Mouse (Mus musculus) cerebellum, adult 2 months (tissue): Measurements from ENCODE around the gene Olfr1368. TPM values are rescaled to one million over a fixed set of nuclear protein-coding genes. Genes with fewer than 3 reads are reported as not detected.

Source experiments
- DNase-seq, 2 experiments: peaks; one replicate each; pipeline ENCODE4 v3.0.0; 2021
- H3K27ac ChIP-seq: fragments of 200-500 bp; 2 replicates; pipeline ENCODE4 v1.5.1; 2012; ENCODE audit warnings: low read length, control low read depth, inconsistent platforms; ENCODE audit not compliant: insufficient read depth
- H3K27me3 ChIP-seq: fragments of 200-500 bp; 2 replicates; pipeline ENCODE4 v1.6.1; 2012; ENCODE audit warnings: inconsistent platforms, mild to moderate bottlenecking, low read length, moderate library complexity; ENCODE audit not compliant: control insufficient read depth, insufficient read depth
- H3K4me1 ChIP-seq: fragments of 200-500 bp; 2 replicates; pipeline ENCODE4 v1.6.1; 2011; ENCODE audit warnings: low read length; ENCODE audit not compliant: control insufficient read depth, insufficient read depth
- H3K4me3 ChIP-seq: fragments of 200-500 bp; replicated peaks from 2 replicates; pipeline ENCODE3; 2011; ENCODE audit warnings: mild to moderate bottlenecking, low read depth, low read length, control low read depth; ENCODE audit not compliant: insufficient read depth
- CTCF ChIP-seq: fragments of 200-500 bp; IDR thresholded peaks from 2 replicates; pipeline ENCODE4 v1.5.1; 2011; ENCODE audit warnings: low read depth, mild to moderate bottlenecking, control low read depth, low read length, moderate library complexity, borderline replicate concordance; ENCODE audit not compliant: insufficient read depth
- POLR2A ChIP-seq: fragments of 200-500 bp; IDR thresholded peaks from 2 replicates; pipeline ENCODE4 v1.6.1; 2011; ENCODE audit warnings: low read length, control low read depth, borderline replicate concordance; ENCODE audit not compliant: insufficient read depth
- WGBS: fragments of 180-500 bp; shearing (Covaris S2); methylation state at CpG from one replicate; pipeline ENCODE4 v1.1.7; 2018; 5-methylcytosine and 5-hydroxymethylcytosine counted together
- polyA plus RNA-seq: library from polyadenylated mRNA; depleted of rRNA; stranded (reverse); fragments of >200 nt; gene quantifications from 2 replicates; pipeline ENCODE4 v1.2.3, GENCODE M21; 2012; rRNA removed

Olfr1368 gene
- polyA plus RNA-seq, result not detected in 2 replicates

DNA sequence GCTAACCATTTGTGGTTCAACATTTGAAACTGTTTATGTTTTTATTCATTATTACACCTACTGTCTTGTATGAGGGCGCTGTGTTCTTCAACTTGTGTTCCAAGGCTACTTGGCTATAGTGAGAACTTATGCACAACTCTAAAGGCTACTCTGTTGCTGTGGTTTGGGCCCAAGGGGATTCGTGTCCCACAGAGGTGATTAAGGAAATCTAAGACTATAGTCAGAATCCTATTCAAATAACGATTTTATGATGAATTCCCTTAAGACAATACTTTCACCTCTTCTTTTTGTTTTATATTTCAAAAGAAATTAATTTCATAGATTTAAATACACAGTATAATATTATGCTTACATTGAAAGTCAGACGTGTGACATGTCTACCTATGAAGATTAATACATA lies at the start of gene Olfr1368:
TSS of gene Olfr1368 (minus strand) at position 101 of the 400 bp plus-strand sequence.
- no peak within 1 kb of the TSS for H3K27ac ChIP-seq
- WGBS, result 80% methylated on average over 4 of the region's 4 CpGs
- no peak within 1 kb of the TSS for H3K4me3 ChIP-seq
- no peaks in the 10 kb centered on the region for H3K27me3 ChIP-seq
- no peaks in the 10 kb centered on the region for H3K4me1 ChIP-seq
- no peak for DNase-seq
- TF ChIP-seq POLR2A (no peak), CTCF (no peak)

DNA sequence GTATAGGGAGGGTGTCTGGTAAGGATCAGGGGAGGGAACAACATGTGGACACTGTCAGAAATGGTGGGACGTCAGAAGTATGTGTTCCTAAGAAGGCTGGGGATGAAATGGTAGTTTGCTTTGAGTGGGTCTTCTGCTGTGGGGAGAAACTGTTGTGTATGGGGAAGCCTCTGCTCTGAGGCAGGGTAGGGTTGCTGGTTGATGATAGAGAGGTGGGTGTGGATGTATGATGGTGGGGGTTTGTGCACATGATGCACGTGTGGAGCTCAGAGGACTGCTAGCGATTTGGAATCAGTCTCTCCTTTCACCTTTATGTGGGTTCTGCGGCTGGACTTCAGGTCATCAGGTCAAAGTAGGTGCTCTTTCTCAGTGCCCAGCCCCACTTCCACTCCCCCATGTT lies 39.9 kb upstream of the Olfr1368 start:
- TF ChIP-seq CTCF, result no peak
- no peak for TF ChIP-seq POLR2A
- WGBS, result 89% methylated on average over 4 of the region's 4 CpGs
- no peak for DNase-seq
- Histone ChIP-seq H3K4me3 (no peak overlapping the region), H3K27me3 (no peaks in the 10 kb centered on the region), H3K27ac (no peak overlapping the region), H3K4me1 (no peaks in the 10 kb centered on the region; the same call in none of the 2 replicates)

- DNase-seq, result no peak
- H3K27ac ChIP-seq, result no peak overlapping the region
- TF ChIP-seq CTCF (no peak), POLR2A (no peak)
- H3K27me3 ChIP-seq, result no peaks in the 10 kb centered on the region
- 95% methylated on average over 7 of the region's 7 CpGs for WGBS
- no peak overlapping the region for H3K4me3 ChIP-seq
- H3K4me1 ChIP-seq, result no peaks in the 10 kb centered on the region; the same call in none of the 2 replicates
These were observed 38.0 kb upstream of the Olfr1368 start for GRCm38 (mm10) chr13:21183661-21184060.

DNA sequence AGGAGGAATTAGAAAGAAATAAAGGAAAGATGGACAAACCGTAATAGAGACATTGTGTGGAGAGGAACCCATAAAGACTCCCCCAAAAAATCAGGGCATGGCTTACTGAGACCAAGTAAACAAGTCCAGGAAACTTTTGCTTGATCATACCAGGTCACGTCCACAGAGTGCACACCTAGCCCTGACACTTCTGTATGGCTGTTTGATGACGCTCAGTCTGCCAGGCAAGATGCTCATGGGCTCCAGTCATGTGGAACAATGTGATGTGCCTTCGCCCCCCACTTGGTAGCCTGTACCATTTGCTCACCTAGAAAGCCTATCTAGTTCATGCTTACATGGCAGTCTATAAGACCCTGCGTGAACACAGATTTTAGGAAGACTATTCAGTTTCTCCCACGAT lies 37.4 kb upstream of the Olfr1368 start:
- DNase-seq, result no peak
- H3K4me3 ChIP-seq, result no peak overlapping the region
- TF ChIP-seq CTCF (no peak), POLR2A (no peak)
- 83% methylated on average over 6 of the region's 6 CpGs for WGBS
- no peaks in the 10 kb centered on the region; the same call in none of the 2 replicates for H3K4me1 ChIP-seq
- no peak overlapping the region for H3K27ac ChIP-seq
- no peaks in the 10 kb centered on the region for H3K27me3 ChIP-seq

DNA sequence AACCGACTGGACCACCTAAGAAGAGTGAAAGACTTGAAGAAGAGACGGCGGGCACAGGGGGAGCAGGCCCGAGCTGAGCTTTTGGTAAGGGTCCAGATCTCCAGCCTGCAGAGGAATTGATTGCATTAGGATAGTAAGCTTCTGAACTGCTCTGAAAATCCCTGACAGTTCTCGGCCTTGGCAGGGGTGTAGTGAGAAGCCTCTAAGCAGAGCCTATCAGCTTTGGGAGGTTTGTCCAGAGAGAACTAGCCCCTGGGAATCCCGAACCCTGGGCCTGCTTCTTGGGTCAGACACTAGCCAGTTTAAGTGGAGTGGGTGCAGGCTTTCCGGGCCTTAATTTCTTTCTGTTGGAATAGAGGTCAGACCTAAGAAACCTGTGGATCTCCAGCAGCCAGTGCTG lies 36.3 kb upstream of the Olfr1368 start:
- no peak overlapping the region for H3K27ac ChIP-seq
- no peak overlapping the region for H3K4me3 ChIP-seq
- DNase-seq, result no peak
- H3K4me1 ChIP-seq, result no peaks in the 10 kb centered on the region; the same call in none of the 2 replicates
- TF ChIP-seq POLR2A (no peak), CTCF (no peak)
- whole genome bisulfite sequencing, result 42% methylated on average over 7 of the region's 7 CpGs
- H3K27me3 ChIP-seq, result no peaks in the 10 kb centered on the region

- no peaks in the 10 kb centered on the region; the same call in none of the 2 replicates for H3K4me1 ChIP-seq
- 1% methylated on average over 71 of the region's 71 CpGs for WGBS
- peak overlapping the region; percentile 46; the same call in 1 of the 2 replicates for H3K27ac ChIP-seq
- no peaks in the 10 kb centered on the region for H3K27me3 ChIP-seq
- DNase-seq, result peak; percentile 66 to 72
- H3K4me3 ChIP-seq, result peak overlapping the region; percentile 99
- TF ChIP-seq CTCF (no peak), POLR2A (no peak)
These were observed 35.2 kb upstream of the Olfr1368 start for GRCm38 (mm10) chr13:21180551-21181530.

- TF ChIP-seq CTCF (no peak), POLR2A (0 out of 2 replicates have a peak, but pooled peaks have one; percentile 55)
These were observed 34.3 kb upstream of the Olfr1368 start for GRCm38 (mm10) chr13:21179724-21180550.

More at GRCm38 (mm10) chr13:21179724-21180550, 34.3 kb upstream of the Olfr1368 start:
- Histone ChIP-seq H3K4me3 (peak overlapping the region; percentile 99), H3K27me3 (no peaks in the 10 kb centered on the region), H3K27ac (peak overlapping the region; percentile 99), H3K4me1 (no peaks in the 10 kb centered on the region; the same call in none of the 2 replicates)
- WGBS, result 1% methylated on average over 79 of the region's 80 CpGs
- peak; percentile 88 to 91 for DNase-seq
